Mouse (Mus musculus) ES-E14 (cell line): ENCODE measurements around the gene Hmga1. TPM values are rescaled to one million over a fixed set of nuclear protein-coding genes. Genes with fewer than 3 reads are reported as not detected.

ENCODE experiments used
- DNase-seq: peaks from one replicate; pipeline ENCODE4 v3.0.0-alpha.2; 2013; ENCODE audit warnings: low read depth, low spot score
- H3K27ac ChIP-seq: 2 replicates; pipeline ENCODE4 v1.5.1; 2012; ENCODE audit warnings: low read depth, mild to moderate bottlenecking, low read length, moderate library complexity, mixed read lengths; ENCODE audit not compliant: poor library complexity, insufficient read depth, severe bottlenecking
- H3K36me3 ChIP-seq: 2 replicates; pipeline ENCODE4 v1.6.1; 2012; ENCODE audit warnings: mild to moderate bottlenecking, low read length, moderate library complexity, mixed read lengths; ENCODE audit not compliant: control insufficient read depth, poor library complexity, insufficient read depth, severe bottlenecking
- H3K4me1 ChIP-seq, 2 experiments: fragments of 150-350 bp in 1 of 2; sonication (generic) in 1 of 2; 2 replicates each; pipeline ENCODE4 v1.6.1; 2012; ENCODE audit warnings: low read length in 2 of 2, mild to moderate bottlenecking in 1 of 2, mixed read lengths in 1 of 2; ENCODE audit not compliant: control insufficient read depth in 2 of 2, insufficient read depth in 2 of 2, poor library complexity in 1 of 2
- H3K4me3 ChIP-seq, 2 experiments: fragments of 150-350 bp in 1 of 2; sonication (generic) in 1 of 2; 2 replicates each; pipeline ENCODE4 v1.5.1; 2012; ENCODE audit warnings: low read length in 2 of 2, low read depth in 1 of 2, mild to moderate bottlenecking in 1 of 2, mixed read lengths in 1 of 2; ENCODE audit not compliant: insufficient read depth in 1 of 2, poor library complexity in 1 of 2, severe bottlenecking in 1 of 2
- H3K9ac ChIP-seq: 2 replicates; pipeline ENCODE4 v1.6.1; 2012; ENCODE audit warnings: low read depth, mild to moderate bottlenecking, low read length, mixed read lengths; ENCODE audit not compliant: poor library complexity, insufficient read depth, severe bottlenecking
- H3K9me3 ChIP-seq: fragments of 150-350 bp; sonication (generic); 2 replicates; pipeline ENCODE4 v1.6.1; 2012; ENCODE audit warnings: low read depth, mild to moderate bottlenecking, low read length; ENCODE audit not compliant: control insufficient read depth, insufficient read depth
- CHD2 ChIP-seq: IDR thresholded peaks from 2 replicates; pipeline ENCODE4 v1.6.1; 2014; ENCODE audit warnings: mild to moderate bottlenecking, low read depth, low read length, inconsistent platforms
- HCFC1 ChIP-seq: IDR thresholded peaks from 2 replicates; pipeline ENCODE4 v1.6.1; 2012; ENCODE audit warnings: low read length, inconsistent platforms, borderline replicate concordance; ENCODE audit not compliant: insufficient read depth
- MAFK ChIP-seq: IDR thresholded peaks from 2 replicates; pipeline ENCODE4 v1.6.1; 2014; ENCODE audit warnings: mild to moderate bottlenecking, low read depth, low read length, inconsistent platforms; ENCODE audit not compliant: insufficient read depth
- ZC3H11A ChIP-seq: IDR thresholded peaks from 2 replicates; pipeline ENCODE4 v1.6.1; 2012; ENCODE audit warnings: low read depth, mild to moderate bottlenecking, inconsistent platforms, low read length, borderline replicate concordance
- ZNF384 ChIP-seq: IDR thresholded peaks from 2 replicates; pipeline ENCODE4 v1.6.1; 2012; ENCODE audit warnings: low read depth, low read length, inconsistent platforms
- in situ Hi-C, 2 experiments: fragments of 600-800 bp; cut with MboI; formaldehyde crosslinking; loops; one replicate each; pipeline ENCODE4 v1.15.1; 2025; ENCODE audit warnings: low sequenced_read_pairs in 2 of 2, inconsistent platforms in 1 of 2; ENCODE audit not compliant: unreplicated experiment in 2 of 2
- total RNA-seq: library from RNA; depleted of rRNA; stranded (reverse); fragments of 300-350 nt; gene quantifications from 2 replicates; pipeline ENCODE4 v1.2.3, GENCODE M21; 2012

Gene Hmga1
- total RNA-seq, 1 experiment = 175 TPM

DNA sequence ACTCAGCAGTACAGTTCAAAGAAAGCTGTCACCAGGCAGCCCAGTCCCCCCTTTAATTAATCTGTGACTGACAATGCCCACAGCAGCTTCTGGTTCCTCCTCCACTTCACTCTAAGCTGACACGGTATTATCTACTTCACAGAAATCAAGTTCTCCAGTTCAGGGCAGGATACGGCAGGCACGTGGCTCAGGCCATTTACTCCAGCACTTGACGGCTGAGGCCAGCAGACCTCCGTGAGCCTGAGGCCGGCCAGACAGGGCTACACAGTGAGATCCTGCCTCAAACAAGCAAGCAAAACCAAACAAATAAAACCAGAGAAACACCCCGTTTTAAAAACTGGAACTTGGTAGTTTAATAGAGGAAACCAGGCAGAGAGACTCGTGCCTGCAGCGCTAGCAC lies 30.4 kb downstream of the Hmga1 start:
- Histone ChIP-seq H3K9me3 (no peaks in the 10 kb centered on the region), H3K9ac (no peak overlapping the region), H3K27ac (no peak overlapping the region), H3K36me3 (peaks cover 17% of the 10 kb centered on the region), H3K4me3 (no peak overlapping the region), H3K4me1 (peaks cover 4 to 18% of the 10 kb centered on the region in 2 experiments; a peak in 3 of 4 replicates)
- DNase-seq = no peak
- TF ChIP-seq CHD2 (no peak), HCFC1 (no peak), MAFK (no peak), ZC3H11A (no peak), ZNF384 (no peak)
- in situ Hi-C loops = no loop called here

DNA sequence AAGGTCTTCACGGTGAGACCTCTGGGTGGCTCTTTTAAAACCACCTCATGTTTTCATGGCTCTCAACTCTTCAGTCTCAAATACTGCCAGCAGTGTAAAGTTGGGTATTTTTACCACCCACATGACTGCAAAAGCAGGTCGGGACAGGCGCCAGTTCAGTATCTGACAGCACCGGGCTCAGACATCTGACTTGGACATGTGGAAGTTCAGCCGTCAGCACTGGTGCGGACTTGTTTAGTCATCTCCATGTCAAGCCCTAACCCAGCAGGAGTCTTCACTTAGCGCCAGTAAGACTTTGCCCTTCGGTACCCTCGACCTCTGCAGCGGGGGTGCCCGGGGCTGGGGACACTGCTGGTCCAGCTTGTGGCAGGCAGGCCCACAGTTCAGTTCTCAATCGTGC lies 31.0 kb downstream of the Hmga1 start:
- TF ChIP-seq CHD2 (no peak), ZNF384 (no peak), MAFK (no peak), HCFC1 (no peak), ZC3H11A (no peak)
- Histone ChIP-seq H3K9me3 (no peaks in the 10 kb centered on the region), H3K27ac (no peak overlapping the region), H3K4me1 (peaks cover 4 to 13% of the 10 kb centered on the region in 2 experiments; a peak in 3 of 4 replicates), H3K4me3 (no peak overlapping the region), H3K9ac (no peak overlapping the region), H3K36me3 (peaks cover 13% of the 10 kb centered on the region; the same call in 1 of the 2 replicates)
- in situ Hi-C loops = no loop called here
- no peak for DNase-seq

DNA sequence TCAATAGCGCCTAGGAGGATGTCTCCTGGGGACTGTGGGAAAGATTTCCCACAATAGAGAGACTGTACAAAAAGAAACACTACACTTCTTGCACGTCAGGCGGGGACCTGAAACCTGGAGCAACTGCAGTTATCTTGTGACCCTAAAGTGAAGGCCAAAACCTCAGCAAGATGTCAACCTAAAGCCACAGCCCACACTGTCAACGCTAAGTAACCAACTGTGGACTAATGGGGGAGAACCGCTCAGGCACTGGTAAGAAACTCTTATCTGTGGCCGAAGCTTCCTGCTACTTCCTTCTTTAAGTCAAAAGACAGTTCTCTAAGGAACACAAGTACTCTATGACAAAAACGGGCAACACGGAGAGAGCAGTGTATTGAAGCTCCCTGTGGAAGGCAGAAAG lies 31.9 kb downstream of the Hmga1 start:
- H3K4me3 ChIP-seq = no peak overlapping the region
- H3K36me3 ChIP-seq = peaks cover 8% of the 10 kb centered on the region; the same call in 1 of the 2 replicates
- in situ Hi-C loops = no loop called here
- no peak overlapping the region for H3K27ac ChIP-seq
- no peak for DNase-seq
- no peak overlapping the region for H3K9ac ChIP-seq
- H3K4me1 ChIP-seq = peaks cover 0 to 8% of the 10 kb centered on the region in 2 experiments; a peak in 3 of 4 replicates
- no peaks in the 10 kb centered on the region for H3K9me3 ChIP-seq
- no peak for TF ChIP-seq ZC3H11A
- TF ChIP-seq HCFC1 = no peak
- TF ChIP-seq CHD2 = no peak
- no peak for TF ChIP-seq ZNF384
- no peak for TF ChIP-seq MAFK

DNA sequence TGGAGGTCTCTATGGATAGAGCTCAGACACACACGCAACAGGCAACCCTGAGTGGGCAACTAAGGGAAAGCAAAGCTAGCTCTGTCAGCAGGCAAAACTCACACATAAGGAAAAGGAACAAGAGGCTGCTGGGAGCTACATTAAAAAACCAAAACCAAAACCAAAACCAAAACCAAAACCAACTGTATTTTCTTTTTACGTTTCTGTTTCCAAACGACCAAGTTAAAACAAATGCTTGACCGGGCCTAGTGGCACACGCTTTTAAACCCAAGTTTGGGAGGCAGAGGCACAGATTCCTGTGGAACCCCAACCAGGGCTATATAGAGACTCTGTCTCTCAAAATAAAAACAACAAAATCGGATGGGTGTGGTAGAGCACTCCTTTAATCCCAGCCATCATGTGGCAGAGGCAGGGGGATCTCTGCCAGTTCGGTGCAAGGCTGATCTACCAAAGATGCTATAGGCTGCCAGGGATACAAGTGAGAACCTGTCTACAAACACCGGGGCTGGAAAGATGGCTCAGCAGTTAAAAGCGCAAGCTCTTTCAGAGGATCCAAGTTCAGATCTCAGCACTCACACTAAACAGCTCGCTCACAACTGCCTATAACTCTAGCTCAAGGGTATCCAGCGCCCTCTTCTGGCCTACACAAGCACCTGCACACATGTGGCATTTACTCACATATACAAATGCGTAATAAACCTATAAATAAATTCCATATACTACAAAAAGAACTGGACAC lies 35.7 kb downstream of the Hmga1 start:
- Histone ChIP-seq H3K36me3 (peaks cover 19% of the 10 kb centered on the region; the same call in 1 of the 2 replicates), H3K9ac (no peak overlapping the region)
- in situ Hi-C loops = no loop called here

More for the DNA sequence above, 35.7 kb downstream of the Hmga1 start:
- no peaks in the 10 kb centered on the region for H3K9me3 ChIP-seq
- no peak overlapping the region for H3K4me3 ChIP-seq
- peaks cover 0 to 13% of the 10 kb centered on the region in 2 experiments; a peak in 2 of 4 replicates for H3K4me1 ChIP-seq
- DNase-seq = no peak
- TF ChIP-seq MAFK (no peak), HCFC1 (no peak), ZNF384 (no peak), CHD2 (no peak), ZC3H11A (no peak)
- H3K27ac ChIP-seq = no peak overlapping the region
